Mouse (Mus musculus) stomach, embryonic 14.5 days (tissue): ENCODE measurements around the gene Kpna6. TPM values are rescaled to one million over a fixed set of nuclear protein-coding genes. Genes with fewer than 3 reads are reported as not detected.

ENCODE experiments used
- ATAC-seq: fragments of 200-750 bp; cut with Nextera tagmentation; 2 replicates; pipeline ENCODE4 v1.8.0; 2017; ENCODE audit warnings: low read depth, moderate TSS enrichment; ENCODE audit not compliant: insufficient number of reproducible peaks, insufficient read depth, low FRiP score
- H3K27ac ChIP-seq: fragments of 300-500 bp; sonication (generic); 2 replicates; pipeline ENCODE4 v1.5.1; 2014; ENCODE audit warnings: mild to moderate bottlenecking, low read length, moderate library complexity, mixed read lengths
- H3K27me3 ChIP-seq: fragments of 300-500 bp; sonication (generic); 2 replicates; pipeline ENCODE4 v1.6.1; 2014; ENCODE audit warnings: low read length, control low read depth, mixed read lengths; ENCODE audit not compliant: control insufficient read depth, insufficient read depth
- H3K36me3 ChIP-seq: fragments of 300-500 bp; sonication (generic); 2 replicates; pipeline ENCODE4 v1.6.1; 2014; ENCODE audit warnings: mild to moderate bottlenecking, control low read depth, low read length, moderate library complexity, mixed read lengths; ENCODE audit not compliant: control insufficient read depth, insufficient read depth
- H3K4me1 ChIP-seq: fragments of 300-500 bp; sonication (generic); 2 replicates; pipeline ENCODE4 v1.6.1; 2014; ENCODE audit warnings: low read length, control low read depth, mixed read lengths; ENCODE audit not compliant: control insufficient read depth, insufficient read depth
- H3K4me2 ChIP-seq: fragments of 300-500 bp; sonication (generic); replicated peaks from 2 replicates; pipeline ENCODE4 v1.6.1; 2014; ENCODE audit warnings: low read depth, low read length, control low read depth
- H3K4me3 ChIP-seq: fragments of 300-500 bp; sonication (generic); 2 replicates; pipeline ENCODE4 v1.5.1; 2014; ENCODE audit warnings: low read depth, low read length, control low read depth
- H3K9ac ChIP-seq: fragments of 300-500 bp; sonication (generic); replicated peaks from 2 replicates; pipeline ENCODE4 v1.6.1; 2014; ENCODE audit warnings: low read depth, mild to moderate bottlenecking, control low read depth, low read length, moderate library complexity, mixed read lengths
- H3K9me3 ChIP-seq: fragments of 300-500 bp; sonication (generic); 2 replicates; pipeline ENCODE4 v1.6.1; 2016; ENCODE audit warnings: low read depth, low read length, control low read depth; ENCODE audit not compliant: control insufficient read depth
- WGBS: fragments of 180-500 bp; shearing (Covaris S2); extraction: QIAGEN DNeasy Blood & Tissue Kit; methylation state at CpG from one replicate; pipeline ENCODE4 v1.1.7; 2014; 5-methylcytosine and 5-hydroxymethylcytosine counted together
- polyA plus RNA-seq: library from polyadenylated mRNA; unstranded; fragments of >200 nt; fragmentation: Nextera tagmentation; extraction: Ambion mirVana; gene quantifications from 2 replicates; pipeline ENCODE4 v1.2.1, GENCODE M21; 2014

The Kpna6 gene
- polyA plus RNA-seq, 1 experiment from 2014 or later: 12.0 TPM

GRCm38 (mm10) chr4:129624281-129625028, 48.1 kb downstream of the Kpna6 start:
- Histone ChIP-seq H3K27ac (peak overlapping the region; percentile 74), H3K4me3 (peak overlapping the region; percentile 66), H3K9me3 (no peaks in the 10 kb centered on the region), H3K4me1 (peaks cover 25% of the 10 kb centered on the region; the same call in 1 of the 2 replicates), H3K4me2 (peak overlapping the region; percentile 84), H3K9ac (peak overlapping the region; percentile 45; the same call in 1 of the 2 replicates), H3K36me3 (peaks cover 35% of the 10 kb centered on the region), H3K27me3 (no peaks in the 10 kb centered on the region)
- WGBS: 1% methylated on average over 18 of the region's 18 CpGs
- peak; percentile 87 for ATAC-seq

DNA sequence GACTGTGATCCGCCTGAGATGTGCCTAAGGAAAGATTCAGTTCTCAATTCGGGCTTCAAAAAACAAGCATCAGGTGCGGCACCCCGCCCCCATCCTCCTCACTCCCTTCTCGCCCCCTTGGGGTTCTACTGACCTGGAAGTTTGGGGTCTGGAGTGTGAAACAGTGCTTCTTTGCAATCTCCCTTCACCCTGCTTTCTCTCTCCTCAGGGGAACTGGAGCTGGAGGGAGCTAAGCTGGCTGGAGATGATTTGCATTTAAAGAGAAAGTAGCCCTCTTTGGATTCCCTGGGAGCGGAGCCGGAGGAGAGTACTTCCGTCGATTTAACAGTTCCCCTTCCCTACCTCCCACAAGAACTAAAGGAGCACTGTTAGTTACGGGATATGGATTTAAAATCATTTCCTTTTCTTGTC, 48.9 kb downstream of the Kpna6 start, which contains the start of gene Ccdc28b:
TSS of gene Ccdc28b (minus strand) at position 267 of the 411 bp plus-strand sequence.
- Histone ChIP-seq H3K27ac (peak within 1 kb of the TSS; percentile 74), H3K9ac (peak within 1 kb of the TSS; percentile 76), H3K9me3 (no peaks in the 10 kb centered on the region), H3K36me3 (peaks cover 27% of the 10 kb centered on the region), H3K27me3 (no peaks in the 10 kb centered on the region), H3K4me2 (peak within 1 kb of the TSS; percentile 84), H3K4me1 (peaks cover 28% of the 10 kb centered on the region; the same call in 1 of the 2 replicates), H3K4me3 (peak within 1 kb of the TSS; percentile 66)
- under 1% methylated on average over 10 of the region's 10 CpGs for WGBS
- ATAC-seq: no peak

DNA sequence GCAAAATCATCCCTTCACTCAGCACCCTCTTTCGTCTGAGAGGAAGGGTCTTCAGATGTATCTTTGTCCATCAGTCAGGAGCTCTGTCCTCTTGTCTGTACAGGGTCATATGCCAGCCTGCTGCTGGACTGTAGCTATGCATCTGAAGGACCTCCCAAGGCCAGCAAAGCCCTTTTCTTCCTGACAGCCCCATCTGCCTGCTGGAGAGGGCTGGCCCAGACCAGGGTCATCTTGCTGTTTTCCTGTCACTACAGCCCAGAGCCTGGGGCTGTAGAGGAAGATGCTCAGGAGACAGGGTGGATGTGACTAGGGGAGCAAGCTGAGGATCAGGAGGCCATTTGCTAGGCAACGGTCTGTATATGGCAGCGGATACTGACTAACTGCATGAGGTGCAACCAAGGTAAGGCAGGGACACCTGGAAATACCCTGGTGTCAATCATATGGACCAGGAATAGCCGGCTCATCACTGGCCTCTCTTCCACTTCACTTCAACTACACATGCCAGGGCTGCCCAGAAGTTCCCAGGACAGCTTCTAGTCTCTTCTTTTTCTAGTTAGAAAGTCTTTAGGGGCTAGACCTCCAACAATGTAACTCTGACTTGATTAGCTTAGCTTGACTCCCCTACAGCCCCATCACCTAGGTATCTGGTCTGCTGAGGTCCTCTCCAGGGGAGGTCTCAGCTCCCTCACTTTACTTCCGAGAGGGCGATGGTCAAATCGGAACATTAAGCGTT, 49.6 kb downstream of the Kpna6 start:
- 15% methylated on average over 8 of the region's 8 CpGs for WGBS
- Histone ChIP-seq H3K4me2 (peak overlapping the region; percentile 84), H3K36me3 (peaks cover 20% of the 10 kb centered on the region), H3K27me3 (no peaks in the 10 kb centered on the region), H3K4me3 (peak overlapping the region; percentile 66), H3K9ac (peak overlapping the region; percentile 76), H3K4me1 (peaks cover 32% of the 10 kb centered on the region; the same call in 1 of the 2 replicates), H3K27ac (peak overlapping the region; percentile 74; the same call in 1 of the 2 replicates), H3K9me3 (no peaks in the 10 kb centered on the region)
- ATAC-seq: no peak

GRCm38 (mm10) chr4:129622120-129622802, 50.3 kb downstream of the Kpna6 start:
- Histone ChIP-seq H3K9me3 (no peaks in the 10 kb centered on the region), H3K4me1 (peaks cover 34% of the 10 kb centered on the region; the same call in 1 of the 2 replicates), H3K36me3 (peaks cover 13% of the 10 kb centered on the region), H3K27ac (no peak overlapping the region), H3K27me3 (no peaks in the 10 kb centered on the region), H3K4me2 (peak overlapping the region; percentile 84; the same call in 1 of the 2 replicates), H3K4me3 (no peak overlapping the region; the same call in 1 of the 2 replicates), H3K9ac (no peak overlapping the region; the same call in 1 of the 2 replicates)
- no peak for ATAC-seq
- WGBS: 81% methylated on average over 11 of the region's 11 CpGs

- 71% methylated on average over 8 of the region's 8 CpGs for WGBS
- H3K4me1 ChIP-seq: peaks cover 34% of the 10 kb centered on the region; the same call in 1 of the 2 replicates
- H3K36me3 ChIP-seq: peaks cover 13% of the 10 kb centered on the region
- no peak for ATAC-seq
- no peak overlapping the region for H3K4me2 ChIP-seq
- no peak overlapping the region for H3K4me3 ChIP-seq
- no peak overlapping the region; the same call in 1 of the 2 replicates for H3K27ac ChIP-seq
- H3K27me3 ChIP-seq: no peaks in the 10 kb centered on the region
- H3K9ac ChIP-seq: no peak overlapping the region
- H3K9me3 ChIP-seq: no peaks in the 10 kb centered on the region
Observed at GRCm38 (mm10) chr4:129621283-129621841, 51.2 kb downstream of the Kpna6 start.

DNA sequence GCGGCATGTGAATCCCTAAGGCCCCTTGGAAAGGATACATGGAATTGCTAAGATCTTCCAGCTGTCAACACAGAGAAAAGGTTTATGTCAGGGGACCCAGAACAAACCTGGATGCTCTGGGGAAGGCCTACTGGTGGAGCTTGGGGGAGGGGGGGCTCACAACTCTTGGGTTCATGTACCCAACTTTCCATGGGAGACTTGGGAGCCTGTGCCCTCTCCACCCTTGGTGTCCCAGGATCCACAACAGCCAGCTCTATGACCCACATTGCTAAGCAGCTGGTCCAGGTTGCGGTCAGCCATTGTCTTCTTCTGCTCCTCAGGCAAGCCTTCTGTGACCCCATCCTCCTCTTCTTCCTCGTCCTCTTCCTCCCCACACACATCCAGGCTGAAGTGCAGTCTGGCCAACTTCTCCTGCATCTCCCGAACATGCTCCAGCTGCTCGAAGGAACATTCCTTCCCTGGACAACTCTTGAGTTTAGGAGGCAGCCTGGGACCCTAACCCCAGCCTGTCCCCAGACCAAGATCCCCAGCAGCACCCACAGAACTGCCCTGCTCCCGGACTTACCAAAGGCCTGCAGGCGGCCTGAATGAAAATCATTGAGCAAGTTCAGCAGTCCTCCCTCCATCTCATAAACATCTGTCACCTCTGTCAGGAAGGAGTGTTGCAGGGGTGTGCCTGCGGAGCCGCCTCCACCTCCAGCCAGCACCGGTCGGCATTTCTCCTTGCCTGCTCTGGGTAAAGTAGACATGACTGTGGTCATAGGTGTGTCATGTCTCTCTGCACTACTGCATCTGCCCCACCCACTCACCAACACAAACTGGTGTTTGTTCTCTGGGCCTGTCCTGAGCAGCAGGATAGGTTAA, 51.9 kb downstream of the Kpna6 start:
- Histone ChIP-seq H3K4me1 (peaks cover 32% of the 10 kb centered on the region; the same call in 1 of the 2 replicates), H3K27ac (peak overlapping the region; percentile 39; the same call in 1 of the 2 replicates), H3K36me3 (peaks cover 10% of the 10 kb centered on the region; the same call in 1 of the 2 replicates), H3K4me3 (no peak overlapping the region), H3K9ac (no peak overlapping the region), H3K9me3 (no peaks in the 10 kb centered on the region), H3K27me3 (no peaks in the 10 kb centered on the region), H3K4me2 (no peak overlapping the region)
- ATAC-seq: no peak
- WGBS: 78% methylated on average over 11 of the region's 11 CpGs

DNA sequence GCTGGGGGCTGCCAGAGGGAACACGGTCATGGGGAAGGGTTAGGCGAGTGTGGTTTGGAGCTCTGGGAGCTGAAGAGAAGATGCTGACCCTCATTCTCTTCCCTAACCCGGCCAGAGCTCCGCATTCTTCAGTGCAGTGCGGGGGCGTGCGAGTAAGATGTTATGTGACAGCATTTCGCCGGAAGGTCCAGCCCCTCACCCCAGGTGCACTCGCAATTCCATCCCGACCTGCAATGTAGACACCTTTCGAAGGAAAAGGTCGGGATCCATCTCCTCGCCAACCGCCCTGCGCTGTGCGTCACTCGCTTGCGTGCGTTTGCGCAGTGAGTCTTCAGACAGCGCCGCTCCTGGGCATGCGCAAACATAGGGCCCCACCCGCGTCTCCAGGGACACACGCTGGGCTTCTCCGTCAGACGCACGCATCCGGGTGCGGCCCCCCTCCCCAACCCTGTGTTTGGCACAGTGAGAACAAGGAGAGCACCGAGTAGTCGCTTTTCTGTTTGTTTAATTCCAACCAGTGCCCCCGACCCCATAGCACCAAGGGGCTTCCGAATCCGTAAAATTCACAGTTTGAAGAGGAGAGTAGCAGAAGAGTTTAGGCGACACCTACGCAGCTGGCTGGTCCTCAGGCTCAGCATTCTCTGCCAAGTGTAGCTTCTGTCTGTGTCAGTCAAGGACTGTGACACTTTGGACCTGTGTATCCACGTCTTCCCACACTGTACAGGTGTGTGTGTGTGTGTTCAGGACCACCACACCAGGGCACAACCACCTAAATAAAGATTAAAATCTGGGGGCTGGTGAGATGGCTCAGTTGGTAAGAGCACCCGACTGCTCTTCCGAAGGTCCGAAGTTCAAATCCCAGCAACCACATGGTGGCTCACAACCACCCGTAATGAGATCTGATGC, 53.5 kb downstream of the Kpna6 start, which contains the start of gene Iqcc:
TSS of gene Iqcc (minus strand) at position 314 of the 906 bp plus-strand sequence.
- Histone ChIP-seq H3K4me3 (peak within 1 kb of the TSS; percentile 75), H3K27me3 (no peaks in the 10 kb centered on the region), H3K4me2 (peak within 1 kb of the TSS; percentile 84), H3K9me3 (no peaks in the 10 kb centered on the region), H3K9ac (peak within 1 kb of the TSS; percentile 80), H3K27ac (peak within 1 kb of the TSS; percentile 81), H3K36me3 (peaks cover 10% of the 10 kb centered on the region; the same call in 1 of the 2 replicates), H3K4me1 (peaks cover 20% of the 10 kb centered on the region; the same call in 1 of the 2 replicates)
- 4% methylated on average over 43 of the region's 44 CpGs for WGBS
- peak; percentile 90 for ATAC-seq
